Mouse (Mus musculus) mesoderm, embryonic 11.5 days (tissue): ENCODE measurements around the gene Fbn1.
A peak's percentile ranks its signal among the peaks of the same experiment; 100 is the strongest.

ENCODE experiments used
- DNase-seq: peaks from one replicate; pipeline ENCODE4 v3.0.0-alpha.2; 2012; ENCODE audit warnings: low read depth, low spot score

Gene Fbn1

DNA sequence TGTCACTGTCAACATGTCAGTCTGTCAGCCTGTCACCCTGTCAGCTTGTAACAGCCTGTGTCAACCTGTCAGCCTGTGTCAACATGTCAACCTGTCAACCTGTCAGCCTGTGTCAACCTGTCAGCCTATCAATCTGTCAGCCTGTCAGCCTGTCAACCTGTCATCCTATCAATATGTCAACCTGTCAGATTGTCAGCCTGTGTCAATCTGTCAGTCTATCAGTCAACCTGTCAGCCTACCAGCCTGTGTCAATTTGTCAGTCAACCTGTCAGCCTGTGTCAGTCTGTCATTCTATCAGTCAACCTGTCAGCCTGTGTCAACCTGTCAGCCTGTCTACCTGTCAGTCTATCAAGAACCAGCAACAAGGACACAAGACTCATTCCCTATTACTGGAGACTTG lies 6.3 kb downstream of the Fbn1 start:
- DNase-seq, result peak; percentile 30

DNA sequence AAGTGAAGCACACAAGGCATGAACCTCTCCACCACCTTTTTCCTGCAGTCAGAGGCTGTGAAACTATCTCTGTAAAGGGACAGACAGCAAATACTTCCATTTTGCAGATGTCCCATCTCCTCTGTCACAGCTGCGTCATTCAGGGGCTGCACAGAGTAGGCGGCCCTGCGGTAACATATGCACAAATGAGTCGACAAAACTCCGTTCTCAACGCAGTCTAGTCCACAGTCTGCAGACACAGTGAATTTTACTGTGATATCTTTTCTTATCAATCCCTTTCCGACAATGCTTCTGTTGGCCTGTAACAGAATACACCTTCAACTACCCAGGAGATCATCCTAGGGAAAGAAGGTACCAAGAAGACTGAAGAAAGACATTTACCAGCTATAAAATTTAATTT lies 9.6 kb downstream of the Fbn1 start:
- DNase-seq, result no peak

DNA sequence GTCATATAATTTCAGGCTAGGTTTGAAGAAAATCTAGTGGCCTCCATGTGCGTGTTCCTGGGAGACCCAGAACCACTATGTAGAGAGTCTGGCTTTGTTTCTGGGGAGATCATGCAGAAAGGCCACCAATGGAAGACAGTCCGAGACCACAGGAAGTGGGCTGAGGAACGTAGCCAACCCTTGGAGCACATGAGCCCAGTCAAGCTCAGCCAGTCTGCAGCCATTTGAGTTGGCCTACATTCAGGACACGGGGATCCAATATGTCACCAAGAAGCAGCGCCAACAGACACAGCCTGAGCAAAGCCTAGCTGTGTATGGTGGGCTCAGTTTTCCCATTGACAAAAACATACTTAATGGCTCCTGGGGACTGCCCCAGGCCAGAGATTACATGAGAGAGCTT lies 11.1 kb downstream of the Fbn1 start:
- DNase-seq, result no peak

DNA sequence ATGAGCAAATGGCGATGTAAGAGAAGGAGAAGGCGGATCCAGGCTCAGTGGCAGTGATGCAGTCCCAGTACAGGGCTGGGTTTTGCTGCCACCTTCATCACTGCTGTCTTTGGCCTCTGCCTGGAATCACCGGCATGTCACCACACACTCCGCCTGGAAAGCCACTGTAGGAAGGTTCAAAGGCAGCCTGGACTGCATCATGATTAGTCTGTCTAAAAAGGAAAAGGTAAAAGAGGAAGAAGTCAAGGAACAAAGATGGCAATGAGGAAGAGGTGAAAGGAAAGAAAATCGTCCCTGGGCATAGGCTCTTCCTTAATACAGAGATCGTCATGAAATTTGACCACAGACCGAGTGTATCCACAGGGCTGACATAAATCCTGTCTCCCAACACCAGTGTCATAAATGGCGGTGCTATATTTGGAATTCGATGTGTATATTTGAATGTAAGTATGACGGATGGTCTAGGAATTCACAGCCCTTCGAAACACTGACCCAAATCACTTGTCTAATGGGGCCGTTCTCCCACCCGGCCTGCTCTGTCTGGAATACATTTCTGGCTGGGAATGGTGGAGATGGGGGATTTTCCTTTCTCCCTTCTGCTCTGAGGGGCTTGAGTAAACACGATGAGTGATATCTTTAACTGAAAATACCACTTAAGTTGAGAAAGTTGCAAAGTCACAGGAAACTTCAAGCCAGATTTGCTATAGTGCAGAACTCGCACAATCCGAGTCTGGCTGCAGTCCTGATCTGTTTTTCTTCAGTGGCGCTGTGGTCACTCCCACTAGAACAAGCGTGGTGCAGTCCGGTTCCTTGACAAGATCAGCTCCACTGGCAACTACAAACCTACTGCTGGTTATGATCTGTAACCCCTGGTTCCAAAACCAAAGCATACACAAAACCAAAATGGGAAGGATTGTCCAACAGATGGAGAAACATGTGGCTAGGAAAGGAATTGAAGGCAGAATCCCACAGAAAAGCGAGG lies 12.7 kb downstream of the Fbn1 start:
- DNase-seq, result no peak

DNA sequence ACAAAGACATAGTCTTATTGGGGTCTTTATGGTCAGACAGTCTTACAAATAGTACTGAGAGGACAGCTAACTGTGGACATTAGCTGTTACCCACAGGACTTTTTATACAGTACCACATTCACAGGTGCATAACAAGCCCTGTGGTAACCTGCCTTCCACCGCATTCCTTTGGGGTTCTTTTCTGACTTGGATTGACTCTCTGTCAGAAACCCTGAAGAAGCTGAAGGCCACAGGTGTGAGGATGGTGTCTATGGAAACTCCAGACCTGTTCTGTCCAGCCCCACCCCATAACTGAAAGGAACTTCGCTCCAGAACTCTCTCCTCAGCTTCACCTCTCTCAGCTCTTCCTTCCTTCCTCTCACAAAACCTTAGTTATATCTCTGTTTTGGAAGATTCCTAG lies 13.5 kb downstream of the Fbn1 start:
- DNase-seq, result no peak

DNA sequence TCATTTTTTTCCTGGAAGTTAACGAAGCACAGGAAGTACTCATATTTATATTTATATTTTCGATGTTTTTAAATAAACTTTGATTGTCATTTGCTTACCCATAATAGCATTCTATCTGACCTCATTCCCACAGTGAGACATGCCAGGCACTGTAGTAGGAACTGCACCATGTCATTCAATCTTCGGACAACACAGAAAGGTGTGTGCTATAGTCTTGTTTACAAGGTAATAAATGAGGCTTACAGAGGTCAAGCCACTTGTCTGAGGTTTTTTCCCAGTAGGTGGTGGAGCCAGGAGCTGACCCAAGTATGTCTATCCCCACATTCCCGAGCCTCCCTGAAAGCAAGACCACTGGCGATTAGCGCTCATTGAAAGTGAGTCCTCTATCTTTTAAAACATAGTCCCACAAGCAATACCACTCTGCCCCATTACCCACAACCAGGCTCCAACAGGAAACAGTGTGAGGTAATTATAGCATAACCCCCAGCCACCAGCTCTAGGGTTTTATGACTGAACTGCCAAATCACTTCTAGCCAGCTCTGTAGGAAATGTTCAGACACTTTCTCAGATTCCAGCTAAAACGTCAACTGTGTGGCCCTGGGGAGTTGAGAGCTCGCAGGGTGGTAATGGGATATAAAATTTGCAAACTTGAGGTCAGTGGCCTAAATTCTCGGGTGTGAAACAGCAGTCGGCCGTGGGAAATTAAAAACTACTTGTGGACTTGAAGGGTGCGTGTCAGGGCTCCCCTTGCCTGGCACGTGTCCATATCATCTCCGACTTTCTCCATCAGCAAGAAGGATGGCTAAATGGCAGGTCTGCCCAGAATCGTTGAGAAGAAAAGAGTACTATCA lies 15.5 kb downstream of the Fbn1 start:
- no peak for DNase-seq

DNA sequence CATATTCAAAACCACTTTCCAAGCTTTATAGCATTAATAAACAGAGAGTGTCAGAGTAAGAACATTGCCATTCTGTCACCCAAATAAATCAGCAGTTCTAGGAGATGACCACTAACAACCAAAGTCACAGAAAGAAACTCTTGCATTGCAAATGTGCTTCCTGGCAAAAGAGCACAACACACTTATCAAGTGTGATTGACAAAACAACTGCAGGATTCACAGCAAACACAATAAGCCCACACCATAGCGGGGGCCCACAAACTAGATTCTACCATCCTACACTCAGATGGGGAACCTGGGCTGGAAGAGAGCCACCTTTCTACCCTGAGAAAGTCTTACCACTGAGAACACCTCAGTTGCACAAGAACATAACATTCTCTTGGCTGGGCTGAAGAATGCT lies 17.8 kb downstream of the Fbn1 start:
- no peak for DNase-seq

DNA sequence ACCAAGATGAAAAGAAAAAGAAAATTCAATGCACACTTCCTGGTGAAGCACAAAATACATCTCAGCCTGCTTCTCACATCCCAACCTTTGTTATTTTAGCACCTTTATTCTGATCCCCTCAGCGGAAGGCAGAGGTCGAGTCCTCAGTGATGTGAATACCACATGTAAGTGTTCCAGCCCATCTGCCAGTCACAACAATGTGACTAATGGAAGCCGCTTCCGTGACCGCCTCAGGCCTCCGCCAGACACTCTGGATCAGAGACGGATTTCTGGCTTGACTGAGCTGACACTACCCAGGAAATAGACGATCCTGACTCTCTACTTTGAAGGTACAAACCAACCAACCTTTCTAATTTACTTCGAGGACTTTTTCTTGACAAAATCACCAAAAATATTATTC lies 22.9 kb downstream of the Fbn1 start:
- peak; percentile 23 for DNase-seq

DNA sequence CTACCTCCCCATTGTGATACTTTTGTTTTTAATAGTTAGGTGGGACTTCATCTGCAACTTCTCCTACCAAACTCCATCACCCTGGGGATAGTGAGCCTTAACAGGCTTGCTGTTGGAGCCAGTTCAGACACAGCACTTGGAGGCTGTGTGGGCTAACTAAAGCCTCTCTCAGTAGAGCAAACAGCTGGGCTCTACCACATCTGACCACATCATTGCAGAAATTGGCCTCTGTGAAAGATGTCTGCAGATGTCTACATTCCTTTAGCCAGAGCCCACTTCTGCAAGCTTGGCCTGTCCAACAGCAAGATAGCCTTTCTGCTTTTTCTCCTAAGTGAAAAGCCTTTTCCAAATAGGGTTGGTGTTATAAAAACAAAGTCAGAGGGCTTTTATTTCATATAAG lies 23.6 kb downstream of the Fbn1 start:
- DNase-seq, result no peak

DNA sequence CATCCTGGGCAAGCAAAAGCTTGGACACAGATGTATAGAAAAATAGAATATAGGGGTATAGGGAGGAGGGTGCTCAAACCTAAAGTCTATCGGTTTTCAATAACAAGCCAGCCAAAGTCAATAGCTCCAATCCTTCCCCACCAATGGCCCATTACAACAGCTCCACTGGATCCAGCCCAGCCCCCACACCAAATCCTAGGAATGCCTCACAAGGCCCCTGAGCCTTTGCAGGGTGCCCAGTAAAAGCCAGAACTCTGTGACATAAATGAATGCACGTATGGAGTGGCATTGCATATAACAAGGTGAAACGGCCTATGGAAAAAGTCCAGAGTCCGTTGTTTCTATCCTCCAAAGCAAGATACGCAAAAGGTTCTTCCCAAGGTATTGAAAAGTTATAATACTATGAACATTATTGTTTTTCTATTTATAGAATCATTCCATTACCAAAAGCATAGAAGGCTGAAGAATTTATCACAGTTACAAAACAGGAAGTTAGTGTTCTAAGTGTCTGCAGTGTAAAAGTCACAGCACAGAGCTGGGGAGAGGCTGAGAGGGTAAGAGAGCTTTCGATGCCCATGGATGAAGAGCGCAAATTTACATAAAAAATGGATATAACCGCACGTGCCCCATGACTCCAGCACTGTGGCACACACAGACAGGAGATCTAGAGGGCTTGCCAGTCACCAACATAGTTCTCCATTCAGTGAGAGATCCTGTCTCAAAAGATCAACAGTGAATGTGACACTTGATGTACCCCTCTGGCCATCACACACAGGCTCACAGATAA lies 26.1 kb downstream of the Fbn1 start:
- DNase-seq, result no peak

DNA sequence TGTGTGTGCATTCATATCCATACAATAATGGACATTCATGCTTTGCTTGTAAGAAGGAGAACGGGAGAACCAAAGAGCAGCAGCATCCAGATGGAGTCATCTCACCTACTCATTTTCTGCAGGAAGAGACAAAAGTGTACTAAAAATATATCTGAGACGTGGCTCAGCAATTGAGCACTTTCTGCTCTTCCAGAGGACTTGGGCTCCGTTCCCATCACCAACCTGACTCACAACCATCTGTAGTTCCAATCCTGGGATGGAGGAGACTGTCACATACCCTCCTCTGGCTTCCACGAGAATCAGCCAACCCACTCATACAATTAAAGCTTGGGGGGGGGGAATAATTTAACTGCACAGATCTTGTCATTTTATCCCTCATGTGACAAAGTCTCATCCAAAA lies 26.7 kb downstream of the Fbn1 start:
- DNase-seq, result no peak

DNA sequence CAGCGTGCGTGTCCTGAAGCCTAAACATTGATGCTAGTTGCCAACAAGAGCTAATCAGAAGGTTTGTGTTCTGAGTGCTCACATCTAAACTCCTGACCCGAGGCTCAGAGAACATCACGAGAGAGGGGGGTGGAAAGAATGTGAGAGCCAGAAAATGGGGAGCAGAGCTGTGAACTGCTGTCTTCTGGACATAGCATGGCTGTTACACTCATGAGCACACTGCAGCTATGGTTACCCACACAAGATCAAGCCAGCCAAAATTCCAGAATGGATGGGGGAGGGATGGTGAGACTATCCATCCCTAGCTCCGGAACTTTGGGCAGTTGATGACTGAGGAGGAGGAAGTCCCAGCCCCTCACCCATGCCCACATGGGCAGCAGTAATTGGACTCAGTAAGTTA lies 27.7 kb downstream of the Fbn1 start:
- DNase-seq, result no peak

DNA sequence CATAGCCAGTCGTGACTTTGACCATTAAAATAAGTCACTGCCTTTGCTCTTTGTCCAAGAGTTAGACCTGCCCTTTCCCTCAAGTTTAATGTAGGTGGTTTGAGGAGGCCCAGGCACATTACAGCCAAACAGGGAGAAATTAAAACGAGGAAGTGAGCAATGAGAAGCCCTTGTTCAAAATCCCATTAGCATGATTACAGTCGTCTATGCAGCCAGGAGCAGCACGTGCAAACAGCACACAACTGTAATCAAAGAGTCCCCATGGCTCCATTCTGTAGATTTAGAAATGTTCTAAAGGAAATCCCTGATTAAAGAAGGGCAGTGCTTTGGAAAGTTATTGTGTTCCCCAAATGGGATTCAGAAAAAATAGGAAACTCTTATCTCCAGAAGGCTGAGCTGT lies 29.1 kb downstream of the Fbn1 start:
- DNase-seq, result no peak

DNA sequence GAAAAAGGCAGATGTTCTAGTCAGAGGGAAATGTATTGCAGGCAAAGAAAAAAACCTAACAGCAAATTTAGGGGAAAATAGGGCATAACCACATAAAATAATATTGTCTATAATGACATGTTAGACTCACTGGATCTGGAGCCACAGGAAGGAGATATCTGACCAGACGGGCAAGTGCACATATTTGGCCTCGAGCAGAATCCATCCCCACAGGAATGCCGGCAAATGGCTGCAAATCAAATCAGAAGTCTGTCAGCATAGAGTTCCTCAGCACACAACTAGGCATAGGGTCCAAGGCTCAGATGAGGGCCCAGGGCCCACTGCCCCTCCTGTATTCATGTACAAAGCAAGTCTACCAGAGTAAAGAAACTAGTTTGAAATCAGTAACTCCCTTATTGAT lies 30.4 kb downstream of the Fbn1 start:
- no peak for DNase-seq

DNA sequence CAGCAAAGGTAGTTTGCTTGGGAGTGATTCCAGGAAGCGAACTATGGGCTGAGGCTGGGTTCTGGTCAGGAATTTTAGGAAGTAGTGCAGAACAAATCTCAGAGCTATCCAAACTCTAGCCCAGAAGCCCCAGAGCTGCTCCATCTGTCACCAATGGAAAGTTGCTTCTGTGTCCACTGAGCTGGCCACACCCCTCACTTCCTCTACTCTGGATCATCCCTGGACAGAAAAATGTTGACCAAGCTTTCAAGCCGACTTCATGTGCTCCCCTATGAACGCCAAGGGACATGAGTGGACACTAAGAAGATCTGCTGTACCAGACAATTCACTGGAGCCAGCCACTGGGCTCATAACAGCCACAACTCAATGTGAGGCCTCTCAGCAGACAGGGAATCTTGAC lies 31.6 kb downstream of the Fbn1 start:
- no peak for DNase-seq

DNA sequence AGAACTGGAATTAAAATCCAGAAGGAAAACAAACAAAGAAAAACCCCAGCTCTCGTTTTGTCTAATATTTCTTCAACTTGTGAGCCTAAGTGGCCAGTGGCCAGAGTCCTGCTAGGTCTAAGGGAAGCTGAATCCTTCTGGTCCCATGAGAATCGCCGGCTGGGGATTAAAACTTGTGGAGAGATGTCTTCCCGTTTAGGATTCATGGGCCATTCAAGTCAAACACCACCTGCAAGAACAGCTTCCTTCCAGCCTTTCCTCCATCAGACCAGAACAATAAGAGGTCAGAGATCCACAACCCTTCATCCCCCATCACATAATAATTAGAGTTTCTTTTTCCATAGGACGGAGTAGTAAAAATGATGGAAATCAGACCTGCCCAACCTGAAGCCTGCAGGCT lies 33.1 kb downstream of the Fbn1 start:
- DNase-seq, result no peak

DNA sequence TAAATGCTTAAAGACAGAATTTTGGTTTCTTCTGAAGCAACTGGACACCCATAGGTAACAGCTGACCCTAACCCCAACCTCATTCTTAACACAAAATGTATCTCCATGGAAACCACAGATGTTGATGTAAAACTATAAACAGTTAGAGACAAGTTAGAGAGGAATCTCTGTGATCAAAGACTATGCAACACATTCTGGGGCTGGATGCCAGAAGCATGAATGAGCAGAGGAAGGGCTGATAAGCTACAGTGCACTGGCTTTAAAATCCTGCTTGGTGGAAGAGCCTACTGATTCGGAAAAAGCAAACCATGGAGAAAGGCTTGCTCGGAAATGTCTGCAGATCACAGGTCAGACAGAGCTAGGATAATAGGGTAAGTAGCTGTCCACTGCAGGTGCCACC lies 34.6 kb downstream of the Fbn1 start:
- no peak for DNase-seq

DNA sequence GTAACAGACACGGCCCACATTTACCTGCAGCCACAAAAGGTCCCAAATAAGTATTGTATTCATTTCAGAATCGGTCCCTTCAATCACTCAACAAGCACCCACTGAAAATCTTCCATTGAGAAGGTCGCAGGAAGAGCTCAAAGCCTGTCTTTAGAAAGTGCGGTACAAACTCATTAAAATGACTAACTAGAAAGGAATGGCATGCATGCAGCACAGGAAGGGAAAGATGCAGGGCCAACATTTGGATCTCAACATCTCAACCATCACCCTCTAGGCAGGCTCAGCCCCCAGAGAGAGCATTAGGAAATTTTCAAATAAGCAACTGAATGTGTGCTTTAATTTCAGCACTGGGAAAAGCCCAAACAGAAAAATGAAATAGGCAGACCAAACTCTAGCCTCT lies 36.1 kb downstream of the Fbn1 start:
- no peak for DNase-seq

DNA sequence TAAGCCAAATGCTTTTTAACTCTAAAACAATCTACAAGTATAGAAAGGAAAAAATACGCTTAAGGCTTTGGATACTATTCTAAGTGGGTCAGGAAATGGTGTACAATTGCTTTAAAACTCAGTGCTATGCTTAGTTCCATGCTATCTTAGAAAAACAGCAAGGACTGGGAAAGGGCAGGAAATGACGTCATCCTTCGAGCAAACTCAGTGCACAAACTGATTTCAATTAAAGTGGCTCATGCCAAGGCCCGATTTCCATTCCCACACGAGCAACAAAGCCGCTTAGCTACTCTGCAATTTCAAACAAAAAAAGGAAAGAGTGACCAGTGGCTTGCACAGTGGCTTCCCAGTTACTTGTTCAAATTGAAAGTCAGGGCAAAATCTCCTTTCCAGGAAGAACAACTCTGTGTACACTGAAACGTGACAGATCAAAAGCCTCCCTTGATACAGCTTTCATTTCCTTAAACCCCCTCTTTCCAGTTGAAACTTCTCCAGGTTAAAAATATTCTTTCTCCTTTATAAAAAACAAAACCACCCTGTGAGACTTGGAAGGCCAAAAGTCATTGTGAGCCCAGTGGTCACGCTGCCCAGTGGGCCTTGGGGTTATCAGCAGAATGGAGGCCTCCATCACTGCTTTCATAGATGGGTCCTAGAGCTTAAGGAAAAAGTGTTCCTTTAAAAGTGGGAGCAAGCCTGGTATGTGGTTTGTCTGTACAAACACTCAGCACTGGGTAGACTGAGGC lies 37.1 kb downstream of the Fbn1 start:
- DNase-seq, result no peak

DNA sequence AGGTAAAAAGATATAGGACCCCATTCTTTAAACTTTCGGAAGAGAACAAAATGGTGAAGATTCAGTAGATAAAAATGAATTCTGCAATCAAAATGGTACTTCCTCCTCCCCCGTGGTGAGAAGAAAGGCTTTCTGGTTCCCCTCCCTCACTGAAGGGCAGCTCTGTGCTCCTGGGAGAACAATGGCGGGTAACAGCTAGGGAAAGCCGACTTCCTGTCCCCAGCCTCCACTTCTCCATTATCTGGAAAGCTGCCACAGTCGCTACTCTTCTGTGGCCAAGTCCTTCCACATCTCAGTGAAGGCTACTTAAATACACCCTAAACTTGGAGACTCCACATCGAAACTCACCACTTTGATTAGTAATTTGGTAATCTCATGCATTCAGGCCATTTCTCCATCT lies 43.8 kb downstream of the Fbn1 start:
- DNase-seq, result no peak

DNA sequence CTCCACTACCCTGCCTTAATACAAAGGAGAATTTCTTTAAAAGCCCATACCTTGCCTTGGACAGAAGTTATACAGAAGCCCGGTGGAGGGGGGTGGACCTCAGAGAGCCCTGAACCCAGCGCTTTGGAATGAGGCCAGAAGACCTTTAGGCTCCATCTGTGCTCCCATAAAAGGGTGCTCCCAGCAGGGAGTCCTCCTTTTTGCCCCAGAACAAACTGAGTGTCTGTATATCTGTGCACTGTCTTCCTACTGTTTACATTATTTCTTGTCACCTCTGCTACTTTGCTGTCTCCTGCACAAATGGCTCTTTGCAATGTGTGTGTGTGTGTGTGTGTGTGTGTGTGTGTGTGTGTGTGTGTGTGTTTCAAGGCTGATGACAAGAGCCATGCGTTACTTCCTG lies 48.7 kb downstream of the Fbn1 start:
- no peak for DNase-seq
